Mouse (Mus musculus): Measurements from ENCODE around the gene Asap2. TPM values are rescaled to one million over a fixed set of nuclear protein-coding genes. Genes with fewer than 3 reads are reported as not detected.
A peak's percentile ranks its signal among the peaks of the same experiment; 100 is the strongest.
"Not testable (repeated sequence)": the region's sequence is repeated elsewhere in the genome, so short reads cannot be mapped to it uniquely, and the experiment has no call there.

The Asap2 gene
- 0.77 and 0.78 TPM in 2 replicates for polyA plus RNA-seq (2012; rRNA removed)

DNA sequence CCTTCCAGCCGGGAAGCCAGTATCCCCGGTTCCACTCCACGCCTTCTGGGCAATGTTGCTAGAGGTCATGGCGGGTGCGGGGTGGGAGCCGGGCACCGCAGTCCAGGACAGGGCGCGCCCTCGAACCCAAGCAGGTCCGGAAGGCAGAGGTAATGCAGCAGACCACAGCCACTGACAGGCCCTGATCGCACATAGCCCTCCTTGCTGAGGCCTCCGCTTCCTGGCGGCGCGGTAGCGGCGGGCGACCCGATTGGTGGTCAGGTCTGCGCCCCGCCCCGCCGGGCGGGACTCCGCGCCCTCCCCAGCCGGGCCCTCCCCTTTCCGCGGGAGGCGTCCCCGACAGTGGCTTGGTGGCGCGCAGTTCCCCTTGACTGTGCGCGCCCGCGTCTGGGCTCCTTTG lies at the start of gene Asap2:
TSS of gene Asap2 (plus strand) at position 328 of the 400 bp plus-strand sequence.
- H3K4me1 ChIP-seq (ENCODE audit: control insufficient read depth, insufficient read depth, low read length); H3K36me3 ChIP-seq (ENCODE audit: control insufficient read depth, insufficient read depth, low read length); H3K27ac ChIP-seq (ENCODE audit: control insufficient read depth, insufficient read depth, low read depth, low read length); H3K27me3 ChIP-seq (ENCODE audit: control insufficient read depth, insufficient read depth, low read length): not testable (repeated sequence)
- peak within 1 kb of the TSS; percentile 66 for H3K4me3 ChIP-seq (ENCODE audit: control insufficient read depth, low read depth, low read length)

- not testable (repeated sequence) for H3K4me3 ChIP-seq (ENCODE audit: control insufficient read depth, low read depth, low read length); H3K27ac ChIP-seq (ENCODE audit: control insufficient read depth, insufficient read depth, low read depth, low read length); H3K36me3 ChIP-seq (ENCODE audit: control insufficient read depth, insufficient read depth, low read length); H3K4me1 ChIP-seq (ENCODE audit: control insufficient read depth, insufficient read depth, low read length); H3K27me3 ChIP-seq (ENCODE audit: control insufficient read depth, insufficient read depth, low read length)
These were observed 42.9 kb upstream of the Asap2 start for GRCm38 (mm10) chr12:20947051-20947997.

- not testable (repeated sequence) for H3K27ac ChIP-seq (ENCODE audit: control insufficient read depth, insufficient read depth, low read depth, low read length); H3K27me3 ChIP-seq (ENCODE audit: control insufficient read depth, insufficient read depth, low read length); H3K4me1 ChIP-seq (ENCODE audit: control insufficient read depth, insufficient read depth, low read length); H3K36me3 ChIP-seq (ENCODE audit: control insufficient read depth, insufficient read depth, low read length)
- H3K4me3 ChIP-seq (ENCODE audit: control insufficient read depth, low read depth, low read length) = peak overlapping the region; percentile 66
These were observed 320 bp downstream of the Asap2 start for GRCm38 (mm10) chr12:20990579-20990978.

GRCm38 (mm10) chr12:21030875-21031274 lies 40.6 kb downstream of the Asap2 start:
- not testable (repeated sequence) for H3K4me1 ChIP-seq (ENCODE audit: control insufficient read depth, insufficient read depth, low read length); H3K27ac ChIP-seq (ENCODE audit: control insufficient read depth, insufficient read depth, low read depth, low read length); H3K4me3 ChIP-seq (ENCODE audit: control insufficient read depth, low read depth, low read length); H3K36me3 ChIP-seq (ENCODE audit: control insufficient read depth, insufficient read depth, low read length); H3K27me3 ChIP-seq (ENCODE audit: control insufficient read depth, insufficient read depth, low read length)
- TF ChIP-seq CTCF (IDR thresholded peaks at IDR 0.05; ENCODE audit: control insufficient read depth, insufficient read depth, insufficient replicate concordance, low read depth, low read length) = peak; percentile 60; the same call in 1 of the 2 replicates

DNA sequence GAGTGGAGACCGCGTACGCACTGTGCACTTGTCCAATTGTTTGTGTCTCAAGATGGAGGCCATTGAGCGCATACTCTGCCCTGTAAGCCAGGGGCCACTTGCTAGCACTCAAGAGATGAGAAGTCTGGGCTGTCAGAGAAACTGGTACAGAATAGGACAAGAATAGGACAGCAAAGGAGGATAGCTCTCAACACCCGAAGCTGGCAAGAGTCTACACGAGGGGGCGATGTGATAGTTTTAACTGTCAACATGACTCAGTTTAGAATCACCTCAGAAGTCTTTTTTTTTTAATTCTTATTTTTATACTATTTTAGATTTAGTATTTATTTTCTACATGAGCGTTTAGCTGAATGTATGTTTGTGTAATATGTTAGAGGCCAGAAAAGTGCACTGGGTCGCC lies 56.5 kb downstream of the Asap2 start:
- H3K27ac ChIP-seq (ENCODE audit: control insufficient read depth, insufficient read depth, low read depth, low read length); H3K36me3 ChIP-seq (ENCODE audit: control insufficient read depth, insufficient read depth, low read length); H3K27me3 ChIP-seq (ENCODE audit: control insufficient read depth, insufficient read depth, low read length); H3K4me3 ChIP-seq (ENCODE audit: control insufficient read depth, low read depth, low read length); H3K4me1 ChIP-seq (ENCODE audit: control insufficient read depth, insufficient read depth, low read length): not testable (repeated sequence)

DNA sequence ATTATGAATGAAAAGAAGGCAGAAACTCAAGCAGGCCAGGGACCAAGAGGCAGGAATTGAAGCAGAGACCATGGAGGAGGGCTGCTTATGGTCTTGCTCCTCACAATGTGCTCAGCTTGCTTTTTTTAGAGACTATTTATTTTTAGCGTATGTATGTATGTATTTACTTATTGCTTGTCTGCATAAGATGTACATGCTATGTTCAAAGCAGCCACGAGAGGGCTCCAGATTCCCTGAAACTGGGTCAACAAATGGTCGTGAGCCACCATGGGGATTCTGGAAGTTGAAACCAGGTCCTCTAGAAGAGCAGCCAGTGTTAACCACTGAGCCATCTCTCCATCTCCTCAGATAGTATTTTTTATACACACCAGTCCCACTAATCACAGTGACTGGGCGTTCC lies 85.5 kb downstream of the Asap2 start:
- not testable (repeated sequence) for H3K27ac ChIP-seq (ENCODE audit: control insufficient read depth, insufficient read depth, low read depth, low read length); H3K36me3 ChIP-seq (ENCODE audit: control insufficient read depth, insufficient read depth, low read length); H3K27me3 ChIP-seq (ENCODE audit: control insufficient read depth, insufficient read depth, low read length); H3K4me3 ChIP-seq (ENCODE audit: control insufficient read depth, low read depth, low read length); H3K4me1 ChIP-seq (ENCODE audit: control insufficient read depth, insufficient read depth, low read length)

GRCm38 (mm10) chr12:21090168-21090567 lies 99.9 kb downstream of the Asap2 start:
- not testable (repeated sequence) for H3K27me3 ChIP-seq (ENCODE audit: control insufficient read depth, insufficient read depth, low read length); H3K27ac ChIP-seq (ENCODE audit: control insufficient read depth, insufficient read depth, low read depth, low read length); H3K4me1 ChIP-seq (ENCODE audit: control insufficient read depth, insufficient read depth, low read length); H3K4me3 ChIP-seq (ENCODE audit: control insufficient read depth, low read depth, low read length); H3K36me3 ChIP-seq (ENCODE audit: control insufficient read depth, insufficient read depth, low read length)

GRCm38 (mm10) chr12:21092446-21092845 lies 102.2 kb downstream of the Asap2 start:
- H3K27ac ChIP-seq (ENCODE audit: control insufficient read depth, insufficient read depth, low read depth, low read length); H3K4me1 ChIP-seq (ENCODE audit: control insufficient read depth, insufficient read depth, low read length); H3K4me3 ChIP-seq (ENCODE audit: control insufficient read depth, low read depth, low read length); H3K36me3 ChIP-seq (ENCODE audit: control insufficient read depth, insufficient read depth, low read length); H3K27me3 ChIP-seq (ENCODE audit: control insufficient read depth, insufficient read depth, low read length): not testable (repeated sequence)

- not testable (repeated sequence) for H3K27me3 ChIP-seq (ENCODE audit: control insufficient read depth, insufficient read depth, low read length); H3K4me3 ChIP-seq (ENCODE audit: control insufficient read depth, low read depth, low read length); H3K36me3 ChIP-seq (ENCODE audit: control insufficient read depth, insufficient read depth, low read length); H3K4me1 ChIP-seq (ENCODE audit: control insufficient read depth, insufficient read depth, low read length); H3K27ac ChIP-seq (ENCODE audit: control insufficient read depth, insufficient read depth, low read depth, low read length)
These were observed 107.6 kb downstream of the Asap2 start for GRCm38 (mm10) chr12:21097806-21098325.

DNA sequence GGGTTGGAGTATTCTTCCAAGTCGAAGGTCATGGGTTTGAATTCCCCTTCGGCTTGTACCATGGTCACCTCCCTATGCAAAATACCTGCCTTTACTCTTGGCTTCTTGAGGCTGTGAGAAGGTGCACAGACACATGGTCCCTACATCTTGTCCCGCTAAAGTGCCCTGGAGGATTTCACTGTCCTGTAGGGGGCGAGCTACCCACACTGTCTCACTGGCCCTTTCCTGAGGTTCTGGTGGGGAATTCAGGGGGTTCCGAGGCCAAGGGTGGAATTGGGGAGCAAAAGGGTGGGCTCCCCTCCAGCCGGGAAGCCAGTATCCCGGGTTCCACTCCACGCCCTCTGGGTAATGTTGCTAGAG lies 120.8 kb downstream of the Asap2 start:
- not testable (repeated sequence) for H3K27ac ChIP-seq (ENCODE audit: control insufficient read depth, insufficient read depth, low read depth, low read length); H3K4me1 ChIP-seq (ENCODE audit: control insufficient read depth, insufficient read depth, low read length); H3K27me3 ChIP-seq (ENCODE audit: control insufficient read depth, insufficient read depth, low read length); H3K36me3 ChIP-seq (ENCODE audit: control insufficient read depth, insufficient read depth, low read length)
- peak overlapping the region; percentile 82 for H3K4me3 ChIP-seq (ENCODE audit: control insufficient read depth, low read depth, low read length)
